Mouse (Mus musculus): ENCODE data around the gene Coq8a. TPM values are rescaled to one million over a fixed set of nuclear protein-coding genes. Genes with fewer than 3 reads are reported as not detected.

Coq8a gene
- total RNA-seq, 2 experiments from 2014 or later = 232 to 252 TPM

Other genes with a start within 250 kb of the Coq8a start
- 10 to 100 TPM; 67.1 to 70.3 TPM for gene Cdc42bpa, start 239.1 kb downstream of the Coq8a start, total RNA-seq (2021)
- gene Psen2, start 63.8 kb upstream of the Coq8a start, total RNA-seq (2021) = 10 to 100 TPM; 12.5 to 12.7 TPM
- 10 to 100 TPM; 62.2 to 67.2 TPM for gene Itpkb, start 130.9 kb upstream of the Coq8a start, total RNA-seq (2021)